Mouse (Mus musculus): ENCODE measurements around the gene Bckdha.

DNA sequence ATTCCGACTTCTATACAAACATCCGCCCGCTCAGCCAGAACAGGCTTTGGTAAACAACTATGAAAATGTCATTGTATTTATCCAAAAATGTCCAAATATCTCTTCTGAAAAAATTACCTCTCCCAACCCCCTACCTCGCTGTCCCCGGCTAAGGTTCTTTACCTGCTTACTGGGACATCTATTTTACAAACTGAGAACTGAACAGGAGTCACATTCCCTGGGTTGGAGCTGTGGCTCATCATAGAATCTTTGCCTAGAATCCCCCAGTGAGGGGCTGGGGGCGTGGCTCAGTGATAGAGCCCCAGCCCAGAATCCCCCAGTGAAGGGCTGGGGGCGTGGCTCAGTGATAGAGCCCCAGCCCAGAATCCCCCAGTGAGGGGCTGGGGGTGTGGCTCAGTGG, 47.3 kb downstream of the Bckdha start:
- TF ChIP-seq CTCF (IDR thresholded peaks at IDR 0.05; ENCODE audit: extremely low read depth, insufficient read depth, insufficient read length, insufficient replicate concordance) (no peak), POLR2A (IDR thresholded peaks at IDR 0.05; ENCODE audit: low read depth, low read length) (no peak)

Measured in spleen, adult 2 months (tissue).